Mouse (Mus musculus) heart, adult 11 months (tissue): ENCODE data around the gene Myo6.

Source experiments
- DNase-seq: peaks from one replicate; pipeline ENCODE4 v3.0.0; 2022

Myo6 gene

GRCm38 (mm10) chr9:80241719-80242118, 76.9 kb downstream of the Myo6 start:
- no peak for DNase-seq

- DNase-seq: no peak
These were observed 87.3 kb downstream of the Myo6 start for GRCm38 (mm10) chr9:80252146-80252545.

GRCm38 (mm10) chr9:80253241-80253640, 88.4 kb downstream of the Myo6 start:
- no peak for DNase-seq

GRCm38 (mm10) chr9:80256561-80256960, 91.7 kb downstream of the Myo6 start:
- DNase-seq: no peak

GRCm38 (mm10) chr9:80258396-80258795, 93.6 kb downstream of the Myo6 start:
- no peak for DNase-seq

GRCm38 (mm10) chr9:80260905-80261304, 96.1 kb downstream of the Myo6 start:
- no peak for DNase-seq

GRCm38 (mm10) chr9:80262367-80263026, 97.7 kb downstream of the Myo6 start:
- no peak for DNase-seq

- no peak for DNase-seq
These were observed 101.3 kb downstream of the Myo6 start for GRCm38 (mm10) chr9:80266086-80266485.

GRCm38 (mm10) chr9:80266507-80266906, 101.7 kb downstream of the Myo6 start:
- DNase-seq: no peak

- DNase-seq: no peak
These were observed 104.8 kb downstream of the Myo6 start for GRCm38 (mm10) chr9:80269596-80269995.

- DNase-seq: no peak
These were observed 108.1 kb downstream of the Myo6 start for GRCm38 (mm10) chr9:80272951-80273350.

GRCm38 (mm10) chr9:80275053-80275771, 110.4 kb downstream of the Myo6 start:
- DNase-seq: no peak

GRCm38 (mm10) chr9:80275772-80276134, 110.9 kb downstream of the Myo6 start:
- DNase-seq: no peak

- DNase-seq: no peak
These were observed 112.3 kb downstream of the Myo6 start for GRCm38 (mm10) chr9:80277157-80277556.

- no peak for DNase-seq
These were observed 112.9 kb downstream of the Myo6 start for GRCm38 (mm10) chr9:80277770-80278169.

- no peak for DNase-seq
These were observed 115.9 kb downstream of the Myo6 start for GRCm38 (mm10) chr9:80280724-80281123.

GRCm38 (mm10) chr9:80282426-80282825, 117.6 kb downstream of the Myo6 start:
- DNase-seq: no peak

- no peak for DNase-seq
These were observed 119.8 kb downstream of the Myo6 start for GRCm38 (mm10) chr9:80284539-80285174.

GRCm38 (mm10) chr9:80286845-80287244, 122.0 kb downstream of the Myo6 start:
- DNase-seq: no peak

GRCm38 (mm10) chr9:80293056-80293584, 128.3 kb downstream of the Myo6 start:
- no peak for DNase-seq

GRCm38 (mm10) chr9:80296086-80296485, 131.3 kb downstream of the Myo6 start:
- no peak for DNase-seq

GRCm38 (mm10) chr9:80299031-80299430, 134.2 kb downstream of the Myo6 start:
- no peak for DNase-seq

GRCm38 (mm10) chr9:80303518-80303917, 138.7 kb downstream of the Myo6 start:
- DNase-seq: no peak

- DNase-seq: no peak
These were observed 141.6 kb downstream of the Myo6 start for GRCm38 (mm10) chr9:80306390-80306789.
